Mouse (Mus musculus) kidney, postnatal 10 days (tissue): ENCODE measurements around the gene Ttyh1.

Experiments
- DNase-seq: peaks from one replicate; pipeline ENCODE4 v3.0.0; 2021; ENCODE audit warnings: mixed read lengths

Gene Ttyh1

DNA sequence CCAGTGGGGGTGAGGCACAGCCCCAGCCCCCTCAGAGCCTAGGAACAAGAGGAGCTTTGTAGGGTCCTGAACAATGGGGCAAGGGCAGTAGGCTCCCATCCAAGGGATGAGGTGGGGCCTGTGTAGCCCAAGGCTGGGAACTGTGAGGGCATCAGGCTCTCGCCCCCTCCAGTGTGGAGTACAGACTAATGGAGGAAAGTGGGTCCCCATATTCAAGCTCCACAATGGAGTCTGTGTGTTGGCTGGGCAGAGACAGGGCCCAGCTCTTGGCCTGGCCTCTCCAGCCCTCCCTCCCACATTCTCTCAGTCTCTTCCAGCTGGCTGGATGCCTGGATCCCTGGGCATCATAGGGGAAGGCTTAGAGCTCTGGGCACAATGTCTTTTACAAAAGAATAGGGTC lies 4.5 kb downstream of the Ttyh1 start:
- no peak for DNase-seq

DNA sequence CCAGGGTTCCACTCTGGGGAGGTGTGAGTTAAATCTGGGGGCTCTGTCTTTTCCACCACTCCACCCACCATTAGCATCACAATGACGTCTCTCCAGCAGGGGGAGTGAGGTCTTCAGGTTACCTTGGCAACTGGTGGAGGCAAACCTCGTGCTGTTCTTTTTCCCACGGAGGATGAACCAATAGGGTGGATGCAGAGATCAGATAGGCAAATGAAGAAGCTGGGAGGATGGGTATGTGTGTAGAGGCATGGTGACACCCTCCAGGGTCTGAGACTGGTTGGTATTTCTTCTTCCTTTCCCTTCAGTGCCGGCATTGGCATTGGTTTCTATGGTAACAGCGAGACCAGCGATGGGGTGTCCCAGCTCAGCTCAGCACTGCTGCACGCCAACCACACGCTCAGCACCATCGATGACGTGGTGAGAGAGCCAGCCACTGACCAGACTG lies 5.1 kb downstream of the Ttyh1 start:
- no peak for DNase-seq

DNA sequence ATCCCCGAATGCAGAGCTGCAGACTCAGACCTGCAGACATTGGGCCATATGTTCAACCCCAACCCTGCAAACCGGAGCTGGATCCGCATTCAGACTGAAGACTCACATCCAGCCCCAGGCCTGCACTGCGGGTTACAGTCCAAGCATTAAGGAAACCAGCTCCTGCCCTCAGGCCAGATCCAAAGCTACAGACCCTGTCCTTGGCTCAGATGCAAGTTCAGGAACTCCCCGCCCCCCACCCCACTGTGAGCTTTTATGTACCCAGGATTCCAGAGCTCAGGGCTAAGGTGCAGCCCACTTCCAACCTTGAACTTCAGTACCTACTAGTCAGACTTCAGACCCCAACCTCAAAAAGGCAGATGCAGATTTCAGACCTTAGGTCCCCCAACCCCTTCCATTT lies 5.6 kb downstream of the Ttyh1 start:
- no peak for DNase-seq

DNA sequence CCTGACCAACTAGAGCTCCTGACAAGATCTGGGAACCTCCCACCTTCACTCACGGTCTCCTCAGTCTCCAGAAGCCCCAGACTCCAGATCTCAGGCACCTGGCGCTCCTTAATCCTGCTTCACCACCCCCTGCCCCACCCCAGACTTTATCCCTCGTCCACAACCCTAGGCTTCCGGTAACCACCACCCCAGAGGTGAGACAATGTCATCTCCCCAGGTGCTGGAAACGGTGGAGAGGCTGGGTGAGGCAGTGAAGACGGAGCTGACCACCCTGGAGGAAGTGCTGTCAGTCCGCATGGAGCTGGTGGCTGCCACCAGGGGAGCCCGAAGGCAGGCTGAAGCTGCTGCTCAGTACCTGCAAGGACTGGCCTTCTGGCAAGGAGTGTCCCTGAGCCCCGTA lies 6.1 kb downstream of the Ttyh1 start:
- DNase-seq, result no peak

DNA sequence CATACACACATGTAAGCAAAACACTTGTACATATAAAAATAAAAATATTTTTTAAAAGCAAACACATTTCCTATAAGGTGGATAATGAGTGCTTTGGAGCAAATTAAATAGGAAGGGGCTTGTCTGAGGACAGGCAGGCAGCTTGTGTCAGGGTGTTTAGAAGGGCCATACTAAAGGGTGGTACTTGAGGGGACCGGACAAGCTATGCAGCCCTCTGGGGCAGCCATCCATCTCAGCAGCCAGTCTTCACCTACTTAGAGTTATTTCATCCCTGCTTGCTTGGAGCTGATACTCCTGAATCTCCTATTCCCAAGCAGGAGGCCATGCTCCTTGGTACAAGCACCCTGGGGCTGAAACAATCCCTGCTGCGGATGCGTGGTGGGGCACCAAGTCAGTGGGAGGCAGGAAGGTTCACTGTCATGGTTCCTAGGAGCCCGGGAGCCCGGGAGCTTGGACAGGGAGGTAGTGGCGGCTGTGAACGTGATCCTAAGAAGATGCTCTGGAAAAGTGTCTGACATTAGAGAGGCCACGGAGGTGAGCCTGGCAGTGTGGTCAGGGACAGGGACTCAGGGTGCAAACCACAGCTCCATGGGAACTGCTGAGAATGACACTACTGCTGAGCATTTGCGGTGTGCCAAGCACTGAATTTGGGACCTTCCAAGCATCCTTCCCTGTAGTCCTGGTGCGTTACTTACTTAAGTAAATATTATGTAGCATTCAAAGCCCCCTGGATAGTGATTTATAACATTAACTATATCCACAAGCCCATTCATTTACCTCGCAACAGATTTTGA lies 8.0 kb downstream of the Ttyh1 start:
- DNase-seq, result no peak

DNA sequence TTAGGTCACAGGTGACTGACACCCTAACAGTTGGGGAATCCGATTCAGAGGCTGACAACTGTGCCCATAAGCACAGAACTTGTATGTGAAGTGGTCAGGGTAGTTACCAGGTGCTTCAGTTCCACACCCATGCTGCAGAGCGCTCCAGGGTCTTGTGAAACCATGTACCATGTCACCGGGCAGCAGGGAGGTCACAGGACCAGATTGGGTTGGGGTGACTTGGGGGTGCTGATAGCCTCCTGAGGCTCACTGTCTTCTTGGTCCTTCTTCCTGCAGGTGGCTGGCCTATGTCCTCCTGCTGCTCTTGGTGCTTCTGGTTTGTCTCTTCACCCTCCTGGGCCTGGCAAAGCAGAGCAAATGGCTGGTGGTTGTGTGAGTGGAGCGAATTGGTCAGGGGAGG lies 8.7 kb downstream of the Ttyh1 start:
- no peak for DNase-seq

DNA sequence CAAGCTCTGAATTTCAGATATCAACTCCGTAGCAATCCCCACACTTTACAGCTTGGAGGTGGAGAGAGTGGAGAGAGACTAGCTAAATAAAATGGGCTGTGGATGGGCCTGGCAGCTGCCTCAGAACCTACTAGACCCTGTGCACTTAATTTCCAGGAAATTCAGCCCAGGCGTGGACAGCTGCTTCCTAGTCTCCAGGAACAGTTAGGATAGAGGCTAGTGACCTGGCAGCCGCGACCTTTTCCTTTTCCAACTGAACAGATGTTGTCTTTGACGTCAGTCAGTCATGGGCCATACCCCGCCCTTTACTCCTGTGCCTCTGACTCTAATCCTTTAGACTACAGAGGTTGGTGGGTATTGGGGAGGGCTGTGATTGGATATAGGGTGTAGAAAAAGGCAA lies 9.7 kb downstream of the Ttyh1 start:
- no peak for DNase-seq

DNA sequence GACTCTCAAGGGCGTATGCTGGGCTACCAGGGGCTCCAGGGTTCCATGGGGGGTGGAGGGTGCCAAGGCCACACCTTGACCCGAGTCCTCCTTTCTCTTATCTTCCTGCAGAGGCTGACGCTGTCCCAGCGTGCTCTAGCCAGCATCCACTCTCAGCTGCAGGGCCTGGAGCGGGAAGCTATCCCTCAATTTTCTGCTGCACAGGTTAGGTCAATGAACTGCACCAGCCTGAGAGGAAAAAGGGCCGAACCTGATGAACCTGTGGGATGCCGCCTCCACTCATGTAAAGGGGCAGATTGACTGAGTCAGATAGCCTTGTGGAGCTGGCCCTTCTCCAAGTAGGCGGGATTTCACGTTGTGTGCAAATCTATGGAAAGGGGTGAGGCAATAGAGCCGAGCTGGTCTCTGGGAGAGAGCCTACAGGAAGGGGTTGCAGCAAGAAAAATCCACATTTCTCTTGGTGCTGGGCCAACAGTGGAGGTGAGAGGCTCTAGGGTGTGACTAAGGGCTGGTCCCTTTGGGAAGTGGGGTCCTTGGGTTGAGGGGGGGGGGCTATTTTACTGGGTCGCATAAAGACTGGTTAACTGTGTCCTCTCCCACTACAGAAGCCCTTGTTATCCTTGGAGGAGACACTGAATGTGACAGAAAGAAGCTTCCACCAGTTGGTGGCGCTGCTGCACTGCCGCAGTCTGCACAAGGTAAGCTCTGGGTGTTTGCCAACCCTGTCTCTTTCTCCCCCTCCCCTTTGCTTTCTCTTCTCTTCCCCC lies 11.7 kb downstream of the Ttyh1 start:
- peak; percentile 92 for DNase-seq

DNA sequence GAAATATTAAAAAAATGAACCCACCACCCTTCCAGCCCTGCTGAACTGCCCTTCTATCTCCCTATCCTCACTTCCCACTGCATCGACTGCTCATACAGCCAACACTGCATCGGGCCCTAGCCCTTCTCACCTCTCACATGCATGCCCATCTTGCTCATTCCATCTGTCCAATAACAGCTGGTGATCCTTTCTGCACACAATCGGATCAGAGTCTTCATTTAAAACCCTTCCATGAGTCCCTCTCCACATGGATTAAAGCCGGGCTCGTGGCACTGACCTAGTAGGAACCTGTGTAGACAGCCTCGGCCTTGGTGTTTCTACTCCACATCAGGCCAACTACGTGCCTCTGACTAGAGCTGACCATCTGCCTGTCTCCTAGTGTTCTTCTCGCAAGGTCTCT lies 12.8 kb downstream of the Ttyh1 start:
- DNase-seq, result no peak

DNA sequence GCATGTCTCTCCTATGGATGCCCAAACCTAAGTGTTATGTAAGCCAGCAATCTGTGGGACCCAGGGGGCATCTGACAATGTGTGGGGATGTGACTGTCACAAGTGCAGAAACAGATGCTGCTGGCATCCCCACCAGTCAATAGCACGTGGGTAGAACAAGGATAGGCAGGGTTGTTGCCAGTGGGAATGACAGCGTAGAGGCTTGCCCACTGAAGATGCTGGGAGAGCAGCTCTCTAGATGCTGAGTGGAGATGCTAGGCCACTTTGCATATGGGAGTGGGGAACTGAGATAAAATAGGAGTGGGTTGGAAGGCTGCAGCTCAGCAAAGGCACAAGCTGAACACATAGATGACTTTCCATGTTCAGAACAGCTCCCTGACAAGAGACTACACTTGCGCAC lies 13.4 kb downstream of the Ttyh1 start:
- DNase-seq, result no peak

DNA sequence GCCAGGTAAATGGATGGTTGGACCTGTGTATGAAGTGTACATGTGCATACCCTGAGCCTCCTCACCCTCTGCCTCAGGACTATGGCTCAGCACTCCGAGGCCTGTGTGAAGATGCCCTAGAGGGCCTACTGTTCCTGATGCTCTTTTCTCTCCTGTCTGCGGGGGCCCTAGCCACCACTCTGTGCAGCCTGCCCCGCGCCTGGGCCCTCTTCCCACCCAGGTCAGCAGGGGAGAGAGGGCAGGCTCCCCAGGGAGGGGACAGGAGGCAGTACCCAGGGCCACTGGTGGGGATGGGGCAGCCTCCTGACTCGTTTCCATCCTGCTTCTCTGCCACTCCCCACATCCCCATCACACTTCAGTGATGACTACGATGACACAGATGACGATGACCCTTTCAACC lies 13.8 kb downstream of the Ttyh1 start:
- DNase-seq, result no peak

DNA sequence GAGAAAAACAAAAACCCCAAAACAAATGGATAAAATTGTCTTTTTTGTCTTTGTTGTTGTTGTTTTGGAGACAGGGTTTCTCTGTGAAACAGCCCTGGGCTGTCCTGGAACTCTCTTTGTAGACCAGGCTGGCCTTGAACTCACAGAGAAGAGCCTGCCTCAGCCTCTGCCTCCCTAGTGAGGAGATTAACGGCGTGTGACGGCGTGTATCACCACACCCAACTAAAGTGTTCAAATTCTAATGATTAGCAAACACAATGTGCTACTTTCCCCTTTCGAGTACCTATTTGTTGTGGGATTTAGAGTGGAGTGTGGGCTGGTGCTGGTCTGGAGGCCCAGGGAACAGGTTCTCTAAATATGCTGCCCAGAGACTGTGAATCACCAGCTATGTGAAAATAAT lies 15.7 kb downstream of the Ttyh1 start:
- DNase-seq, result no peak

DNA sequence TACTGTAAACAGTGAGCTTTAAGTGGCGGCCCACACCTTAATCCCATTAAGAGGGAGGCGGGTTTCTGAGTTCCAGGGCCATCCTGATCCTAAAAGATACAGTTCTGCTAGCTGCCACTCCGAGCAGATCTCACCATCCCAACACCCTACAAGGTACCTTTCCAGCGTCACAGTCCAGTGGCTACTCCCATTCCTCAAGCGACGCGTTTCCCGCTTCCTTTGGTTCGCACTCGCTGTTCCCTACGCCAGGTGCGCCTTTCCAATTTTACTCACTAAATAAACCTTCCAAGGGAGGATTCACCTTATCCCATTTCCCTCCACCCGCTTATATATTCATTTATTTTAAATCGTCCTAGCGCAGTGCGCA lies 17.2 kb downstream of the Ttyh1 start:
- DNase-seq, result no peak

DNA sequence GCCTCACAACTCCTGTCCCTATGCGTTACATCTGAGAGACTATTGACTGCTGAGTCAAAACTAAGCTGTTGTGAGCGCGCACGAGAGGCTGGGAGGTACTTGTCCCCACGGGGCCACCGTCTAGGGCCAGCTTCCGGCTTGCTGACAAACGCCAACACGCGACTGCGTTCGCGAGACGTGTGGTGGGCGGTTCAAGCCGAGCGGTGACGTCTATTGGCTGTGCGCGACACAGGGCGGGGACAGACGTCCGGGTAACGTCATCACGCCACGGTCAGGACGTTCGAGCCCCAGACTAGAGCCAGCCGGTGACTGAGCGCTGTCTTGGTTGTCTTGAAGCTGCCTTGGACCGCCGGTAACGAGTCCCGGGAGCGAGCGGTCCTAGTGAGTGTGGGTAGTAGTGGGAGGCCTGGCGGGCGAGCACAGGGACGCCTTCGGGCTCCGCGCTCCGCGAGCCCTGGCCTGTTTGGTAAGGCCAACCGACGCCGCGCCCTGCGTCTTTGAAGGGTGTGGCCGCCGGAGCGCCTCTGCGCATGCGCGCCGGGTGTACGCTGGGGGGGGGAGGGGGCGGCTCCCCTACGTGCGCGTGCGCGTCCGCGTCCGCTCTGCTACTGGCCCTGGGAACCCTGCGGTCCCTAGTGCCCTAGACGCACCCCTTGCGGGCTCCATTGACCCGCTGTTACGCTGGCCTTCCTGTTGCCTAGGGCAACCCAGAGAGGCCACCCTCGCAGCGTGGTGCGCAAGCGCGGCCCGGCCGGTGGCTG lies 17.7 kb downstream of the Ttyh1 start, which contains the start of gene Leng8:
Gene Leng8, plus strand, starts transcription at position 269 of the 761 bp plus-strand sequence.
- peak; percentile 99 for DNase-seq

DNA sequence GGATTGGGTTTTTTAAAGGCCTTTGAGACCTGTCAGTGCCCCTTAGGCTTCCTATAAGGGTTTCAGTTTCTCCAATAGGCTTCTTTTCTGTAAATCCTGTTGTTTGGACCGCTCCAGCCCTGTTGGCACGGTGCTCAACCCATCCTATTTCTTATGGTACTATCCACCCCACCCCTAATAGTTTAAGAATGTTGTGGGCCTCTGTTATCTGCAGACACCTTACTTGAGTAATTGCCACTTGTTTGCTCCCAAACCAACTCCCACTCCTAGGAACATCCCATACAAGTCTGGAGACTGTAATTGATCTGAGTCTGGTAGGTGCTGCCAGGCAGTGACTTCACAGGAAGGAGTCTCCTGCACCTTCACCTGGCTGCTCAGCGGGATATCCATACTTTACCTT lies 18.5 kb downstream of the Ttyh1 start:
- no peak for DNase-seq

DNA sequence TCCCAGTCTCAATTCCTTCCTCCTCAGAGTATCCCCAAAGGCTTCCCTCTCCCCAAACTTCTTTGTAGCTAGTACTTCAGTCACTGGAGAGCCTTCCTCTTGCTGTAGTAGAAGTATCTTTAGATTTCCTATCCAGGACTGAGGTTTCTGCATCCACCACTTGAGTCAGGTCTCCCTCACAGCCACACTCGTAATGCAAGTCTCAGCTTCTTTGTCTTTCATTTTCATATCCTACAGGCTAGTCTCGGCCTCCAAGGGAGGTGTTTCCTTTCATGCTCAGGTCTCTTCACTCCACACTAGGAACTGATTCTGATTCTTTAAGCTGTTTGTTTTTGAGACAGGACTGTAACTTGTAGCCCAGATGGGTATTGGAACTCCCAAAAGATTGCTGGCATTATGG lies 19.0 kb downstream of the Ttyh1 start:
- no peak for DNase-seq

DNA sequence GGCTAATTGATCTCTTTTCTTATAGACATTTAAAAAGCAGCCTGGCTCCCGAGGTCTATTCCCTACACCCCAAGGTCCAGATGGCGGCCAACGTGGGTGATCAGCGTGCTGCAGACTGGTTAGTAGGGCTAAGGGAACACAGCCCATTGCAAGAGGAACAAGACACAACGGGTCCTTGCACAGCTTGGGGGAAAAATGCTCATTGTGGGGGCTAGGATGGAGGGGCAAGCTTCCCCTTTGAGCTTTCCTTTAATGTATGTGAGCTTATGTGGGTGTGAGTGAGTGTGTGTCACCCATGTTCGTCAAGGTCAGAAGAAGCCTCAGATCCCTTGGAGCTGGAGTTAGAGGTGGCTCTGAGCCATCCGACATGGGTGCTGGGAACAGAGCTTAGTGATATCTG lies 19.5 kb downstream of the Ttyh1 start:
- no peak for DNase-seq

DNA sequence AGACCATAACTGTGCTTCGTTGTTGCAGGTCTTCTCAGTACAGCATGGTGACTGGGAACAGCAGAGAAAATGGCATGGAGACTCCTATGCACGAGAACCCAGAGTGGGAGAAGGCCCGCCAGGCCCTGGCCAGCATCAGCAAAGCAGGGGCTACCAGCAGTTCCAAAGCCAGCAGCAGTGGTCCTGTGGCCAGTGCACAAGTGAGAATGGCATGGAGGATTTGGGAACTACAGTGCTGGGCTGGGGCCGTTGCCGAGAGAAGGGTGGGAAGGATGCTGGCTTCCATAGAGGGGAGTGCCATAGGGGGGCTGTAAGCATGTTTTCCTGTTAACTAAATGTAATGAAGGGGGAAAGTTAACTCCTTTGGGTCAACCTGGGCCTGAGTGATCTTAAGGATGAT lies 20.2 kb downstream of the Ttyh1 start:
- no peak for DNase-seq

DNA sequence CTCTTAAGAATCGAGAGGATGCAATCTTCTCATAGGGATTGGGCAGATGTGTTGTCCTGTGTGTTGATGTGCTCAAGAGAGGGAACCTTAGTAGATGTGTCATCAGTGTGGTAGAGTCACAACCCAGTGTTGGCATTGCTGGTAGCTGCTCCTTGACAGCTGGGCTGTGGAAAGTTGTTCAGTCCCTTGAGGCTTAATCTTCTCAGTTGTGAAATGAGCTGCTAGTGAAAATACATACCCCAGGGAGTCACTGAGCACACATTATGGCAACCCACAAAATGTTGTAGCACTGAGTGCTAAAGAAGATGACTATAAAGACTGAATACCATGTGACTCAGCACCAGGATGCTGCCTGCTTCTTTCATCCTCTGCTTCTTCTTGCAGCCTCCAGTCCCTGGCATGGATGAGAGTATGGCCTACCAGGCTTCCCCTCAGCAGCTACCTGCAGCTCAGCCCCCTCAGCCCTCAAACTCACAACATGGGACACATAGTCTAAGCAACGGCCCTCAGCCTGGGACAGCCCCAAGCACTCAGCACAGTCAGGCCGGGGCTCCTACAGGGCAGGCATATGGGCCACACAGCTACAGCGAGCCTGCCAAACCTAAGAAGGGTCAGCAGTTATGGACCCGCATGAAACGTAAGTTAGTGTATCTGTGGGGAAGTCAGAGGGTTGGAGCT lies 22.6 kb downstream of the Ttyh1 start:
- no peak for DNase-seq

DNA sequence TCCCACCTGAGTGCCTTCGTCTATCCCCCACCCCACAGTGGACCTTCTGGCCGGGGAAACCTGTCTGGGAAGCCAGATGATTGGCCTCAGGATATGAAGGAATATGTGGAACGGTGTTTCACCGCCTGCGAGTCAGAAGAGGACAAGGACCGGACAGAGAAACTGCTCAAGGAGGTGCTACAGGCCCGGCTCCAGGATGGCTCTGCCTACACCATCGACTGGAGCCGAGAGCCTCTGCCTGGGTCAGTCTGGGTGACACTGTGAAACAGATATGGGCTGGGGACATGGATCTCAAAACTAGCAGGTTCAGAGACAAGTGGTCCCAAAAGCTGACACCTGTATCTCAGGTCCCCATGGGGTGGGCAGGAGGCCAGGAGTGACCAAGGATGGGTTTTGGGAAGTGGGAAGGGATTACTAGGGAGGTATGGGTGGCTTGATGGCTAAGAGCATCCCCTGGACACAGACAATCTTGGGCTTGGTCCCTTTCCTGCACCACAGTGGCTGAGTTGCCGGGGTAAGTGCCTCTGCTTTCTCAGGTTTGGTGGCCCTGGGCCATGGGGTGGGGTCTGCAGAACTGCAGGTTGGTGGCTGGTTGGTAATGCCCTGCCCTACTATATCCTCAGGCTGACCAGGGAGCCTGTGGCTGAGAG lies 23.7 kb downstream of the Ttyh1 start:
- no peak for DNase-seq

DNA sequence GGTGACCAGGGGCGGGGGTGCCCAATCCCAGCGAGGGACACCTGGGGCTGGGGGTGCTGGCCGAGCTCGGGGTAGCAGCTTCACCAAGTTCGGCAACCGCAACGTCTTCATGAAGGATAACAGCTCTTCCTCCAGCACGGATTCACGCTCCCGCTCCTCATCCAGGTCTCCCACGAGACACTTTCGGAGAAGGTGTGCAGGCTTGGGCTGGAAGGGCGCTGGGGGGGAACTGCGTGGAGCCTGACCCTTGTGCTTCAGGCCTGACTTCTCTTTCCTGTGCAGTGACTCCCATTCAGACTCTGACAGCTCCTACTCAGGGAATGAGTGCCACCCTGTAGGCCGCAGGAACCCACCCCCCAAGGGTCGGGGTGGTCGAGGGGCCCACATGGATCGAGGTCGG lies 24.3 kb downstream of the Ttyh1 start:
- no peak for DNase-seq

DNA sequence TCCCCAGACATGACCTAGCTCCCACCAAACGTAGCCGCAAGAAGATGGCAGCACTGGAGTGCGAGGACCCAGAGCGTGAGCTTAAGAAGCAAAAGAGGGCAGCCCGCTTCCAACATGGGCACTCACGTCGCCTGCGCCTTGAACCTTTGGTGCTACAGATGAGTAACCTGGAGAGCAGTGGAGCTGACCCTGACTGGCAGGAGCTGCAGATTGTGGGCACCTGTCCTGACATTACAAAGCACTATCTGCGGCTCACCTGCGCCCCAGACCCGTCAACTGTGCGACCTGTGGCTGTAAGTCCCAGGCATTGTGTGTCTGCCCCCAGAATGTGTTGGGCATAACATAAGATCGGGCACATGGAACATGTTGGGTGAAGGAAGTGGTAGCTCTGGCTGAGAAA lies 24.8 kb downstream of the Ttyh1 start:
- DNase-seq, result no peak
